Mouse (Mus musculus) heart, embryonic 13.5 days (tissue): ENCODE measurements around the gene Ep400. TPM values are rescaled to one million over a fixed set of nuclear protein-coding genes. Genes with fewer than 3 reads are reported as not detected.

Experiments
- ATAC-seq: fragments of 200-750 bp; cut with Nextera tagmentation; 2 replicates; pipeline ENCODE4 v1.8.0; 2017; ENCODE audit warnings: moderate TSS enrichment; ENCODE audit not compliant: insufficient number of reproducible peaks, low FRiP score, low TSS enrichment; ENCODE audit errors: extremely low read depth
- H3K27ac ChIP-seq: fragments of 300-500 bp; sonication (generic); replicated peaks from 2 replicates; pipeline ENCODE4 v1.5.1; 2015; ENCODE audit warnings: moderate library complexity, mild to moderate bottlenecking, inconsistent platforms
- H3K27me3 ChIP-seq: fragments of 300-500 bp; sonication (generic); replicated peaks from 2 replicates; pipeline ENCODE4 v1.6.1; 2015; ENCODE audit warnings: mild to moderate bottlenecking, inconsistent platforms
- H3K36me3 ChIP-seq: fragments of 300-500 bp; sonication (generic); 2 replicates; pipeline ENCODE4 v1.6.1; 2015; ENCODE audit warnings: mild to moderate bottlenecking, inconsistent platforms
- H3K4me1 ChIP-seq: fragments of 300-500 bp; sonication (generic); 2 replicates; pipeline ENCODE4 v1.6.1; 2015; ENCODE audit warnings: inconsistent platforms
- H3K4me2 ChIP-seq: fragments of 300-500 bp; sonication (generic); 2 replicates; pipeline ENCODE4 v1.6.1; 2015; ENCODE audit warnings: inconsistent platforms, mild to moderate bottlenecking, moderate library complexity
- H3K4me3 ChIP-seq: fragments of 300-500 bp; sonication (generic); 2 replicates; pipeline ENCODE4 v1.5.1; 2015; ENCODE audit warnings: moderate library complexity, mild to moderate bottlenecking, inconsistent platforms
- H3K9ac ChIP-seq: fragments of 300-500 bp; sonication (generic); 2 replicates; pipeline ENCODE4 v1.6.1; 2015; ENCODE audit warnings: inconsistent platforms, mild to moderate bottlenecking, moderate library complexity
- H3K9me3 ChIP-seq: fragments of 300-500 bp; sonication (generic); 2 replicates; pipeline ENCODE4 v1.6.1; 2016; ENCODE audit warnings: inconsistent platforms
- WGBS: fragments of 180-500 bp; shearing (Covaris S2); methylation state at CpG from one replicate; pipeline ENCODE4 v1.1.7; 2015; ENCODE audit warnings: mixed read lengths; 5-methylcytosine and 5-hydroxymethylcytosine counted together
- microRNA-seq: library from miRNA; unstranded; fragments of <30 nt; microRNA quantifications from one replicate; pipeline ENCODE4, GENCODE M21; 2016
- polyA plus RNA-seq: library from polyadenylated mRNA; unstranded; fragments of >200 nt; fragmentation: Nextera tagmentation; extraction: Ambion mirVana; gene quantifications from 2 replicates; pipeline ENCODE4 v1.2.1, GENCODE M21; 2015

Ep400 gene
- polyA plus RNA-seq, 1 experiment from 2014 or later, result 27.0 TPM

GRCm38 (mm10) chr5:110619226-110619625 lies 151.3 kb downstream of the Ep400 start:
- no peak for ATAC-seq
- H3K27ac ChIP-seq, result no peak overlapping the region
- H3K9ac ChIP-seq, result no peak overlapping the region
- 76% methylated on average over 6 of the region's 6 CpGs for WGBS
- no peaks in the 10 kb centered on the region for H3K9me3 ChIP-seq
- H3K4me2 ChIP-seq, result no peak overlapping the region
- no peaks in the 10 kb centered on the region for H3K36me3 ChIP-seq
- no peaks in the 10 kb centered on the region for H3K4me1 ChIP-seq
- no peak overlapping the region for H3K4me3 ChIP-seq
- peaks cover 10% of the 10 kb centered on the region; the same call in 1 of the 2 replicates for H3K27me3 ChIP-seq

Small RNAs within 50 kb of the gene (microRNA-seq; reads per million reads assigned to microRNA genes)
- 3.1 reads per million, percentile 12 among the genes with 10 or more reads in this experiment for gene Mir7026

Other genes with a start within 250 kb of the Ep400 start
- not detected in 2 replicates for gene Galnt9, start 226.4 kb downstream of the Ep400 start, polyA plus RNA-seq
- gene Noc4l, start 117.3 kb downstream of the Ep400 start, polyA plus RNA-seq, result 32.3 and 33.7 TPM in 2 replicates
- 11.3 and 13.9 TPM in 2 replicates for gene Ddx51, start 117.3 kb downstream of the Ep400 start, polyA plus RNA-seq
- 32.6 and 39.3 TPM in 2 replicates for gene Pus1, start 9.9 kb upstream of the Ep400 start, polyA plus RNA-seq
- 10.6 and 11.8 TPM in 2 replicates for gene Ulk1, start 39.4 kb upstream of the Ep400 start, polyA plus RNA-seq
- 28.3 and 29.7 TPM in 2 replicates for gene Hscb, start 69.1 kb upstream of the Ep400 start, polyA plus RNA-seq
- gene Chek2, start 69.3 kb upstream of the Ep400 start, polyA plus RNA-seq, result 18.2 and 19.8 TPM in 2 replicates
- gene Ttc28, start 109.1 kb upstream of the Ep400 start, polyA plus RNA-seq, result 5.7 and 7.6 TPM in 2 replicates